Mouse (Mus musculus) large intestine, adult 2 months (tissue): ENCODE data around the gene Xlr3b. TPM values are rescaled to one million over a fixed set of nuclear protein-coding genes. Genes with fewer than 3 reads are reported as not detected.
"Not testable (repeated sequence)": the region's sequence is repeated elsewhere in the genome, so short reads cannot be mapped to it uniquely, and the experiment has no call there.

ENCODE experiments used
- DNase-seq: peaks from one replicate; pipeline ENCODE4 v3.0.0-alpha.2; 2012; ENCODE audit warnings: low read depth, low spot score
- WGBS: fragments of 180-500 bp; shearing (Covaris S2); methylation state at CpG from one replicate; pipeline ENCODE4 v1.1.7; 2018; 5-methylcytosine and 5-hydroxymethylcytosine counted together
- polyA plus RNA-seq: library from polyadenylated mRNA; depleted of rRNA; stranded (reverse); fragments of >200 nt; gene quantifications from 2 replicates; pipeline ENCODE4 v1.2.3, GENCODE M21; 2012; rRNA removed

Xlr3b gene
- polyA plus RNA-seq: 0.22 TPM in 1 of 2 replicates, not detected in the other

- DNase-seq: not testable (repeated sequence)
- 83% methylated on average over 12 of the region's 12 CpGs for WGBS
These were observed at the start of gene Xlr3b for GRCm38 (mm10) chrX:73191934-73192333. Gene Xlr3b (plus strand): TSS chrX:73192207.

- not testable (repeated sequence) for DNase-seq
These were observed 48.8 kb upstream of the Xlr3b start for GRCm38 (mm10) chrX:73143218-73143618.

GRCm38 (mm10) chrX:73148496-73148895 lies 43.5 kb upstream of the Xlr3b start, which contains the start of gene Xlr5b:
Gene Xlr5b (plus strand): TSS chrX:73148796.
- not testable (repeated sequence) for DNase-seq
- no CpG with 5 or more reads among the region's 20 CpGs for WGBS

More at GRCm38 (mm10) chrX:73143218-73143618, 48.8 kb upstream of the Xlr3b start:
- WGBS: no CpG with 5 or more reads among the region's 7 CpGs

- not testable (repeated sequence) for DNase-seq
- WGBS: no CpG with 5 or more reads among the region's 7 CpGs
These were observed 42.7 kb upstream of the Xlr3b start, which contains the start of gene DXBay18 for GRCm38 (mm10) chrX:73149350-73149749. Gene DXBay18 (minus strand): TSS chrX:73149450.

- DNase-seq: not testable (repeated sequence)
- 51% methylated on average over 6 of the region's 15 CpGs for WGBS
These were observed 15.1 kb upstream of the Xlr3b start, which contains the start of gene Spin2d for GRCm38 (mm10) chrX:73176889-73177288. Gene Spin2d (minus strand): TSS chrX:73176989.

- DNase-seq: not testable (repeated sequence)
- WGBS: 82% methylated on average over 19 of the region's 19 CpGs
These were observed 22.0 kb downstream of the Xlr3b start, which contains the start of gene Xlr4b for GRCm38 (mm10) chrX:73213819-73214564. Gene Xlr4b (plus strand): TSS chrX:73214333.

- WGBS: 67% methylated on average over 1 of the region's 1 CpGs
- DNase-seq: no peak
These were observed 33.4 kb downstream of the Xlr3b start for GRCm38 (mm10) chrX:73225365-73225764.

- no peak for DNase-seq
- WGBS: 17% methylated on average over 39 of the region's 39 CpGs
These were observed 36.1 kb downstream of the Xlr3b start, which contains the start of gene F8a for GRCm38 (mm10) chrX:73227914-73228605. Gene F8a (plus strand): TSS chrX:73228291.

GRCm38 (mm10) chrX:73228606-73229214 lies 36.7 kb downstream of the Xlr3b start:
- no peak for DNase-seq

GRCm38 (mm10) chrX:73229288-73229687 lies 37.3 kb downstream of the Xlr3b start:
- WGBS: 15% methylated on average over 3 of the region's 3 CpGs

More at GRCm38 (mm10) chrX:73228606-73229214, 36.7 kb downstream of the Xlr3b start:
- WGBS: 23% methylated on average over 50 of the region's 51 CpGs

GRCm38 (mm10) chrX:73242821-73243325 lies 50.9 kb downstream of the Xlr3b start, which contains the start of gene Xlr4c:
Gene Xlr4c (minus strand): TSS chrX:73243130.
- not testable (repeated sequence) for DNase-seq
- WGBS: 79% methylated on average over 14 of the region's 14 CpGs

More at GRCm38 (mm10) chrX:73229288-73229687, 37.3 kb downstream of the Xlr3b start:
- no peak for DNase-seq

Other genes with a start within 250 kb of the Xlr3b start
- gene Zfp185, start 204.9 kb upstream of the Xlr3b start, polyA plus RNA-seq: 0.32 and 0.36 TPM in 2 replicates
- not detected in 2 replicates for gene Pnma5, start 155.1 kb upstream of the Xlr3b start, polyA plus RNA-seq
- gene Pnma3, start 127.4 kb upstream of the Xlr3b start, polyA plus RNA-seq: 0.04 and 0.10 TPM in 2 replicates
- 0.32 TPM in 2 replicates for gene Xlr4a, start 109.7 kb upstream of the Xlr3b start, polyA plus RNA-seq
- 0.55 and 0.92 TPM in 2 replicates for gene Xlr3a, start 95.1 kb upstream of the Xlr3b start, polyA plus RNA-seq
- gene Gm14685, start 75.2 kb upstream of the Xlr3b start, polyA plus RNA-seq: 0.05 and 0.10 TPM in 2 replicates
- gene Xlr5b, start 43.4 kb upstream of the Xlr3b start, polyA plus RNA-seq: 0.07 TPM in 1 of 2 replicates, not detected in the other
- gene DXBay18, start 42.8 kb upstream of the Xlr3b start, polyA plus RNA-seq: not detected in 2 replicates
- gene Spin2d, start 15.2 kb upstream of the Xlr3b start, polyA plus RNA-seq: not detected in 2 replicates
- 0.47 and 0.99 TPM in 2 replicates for gene Xlr4b, start 22.1 kb downstream of the Xlr3b start, polyA plus RNA-seq
- gene F8a, start 36.1 kb downstream of the Xlr3b start, polyA plus RNA-seq: 7.2 and 7.7 TPM in 2 replicates
- gene Xlr4c, start 50.9 kb downstream of the Xlr3b start, polyA plus RNA-seq: 0.41 and 0.74 TPM in 2 replicates
- not detected in 2 replicates for gene Xlr3c, start 73.2 kb downstream of the Xlr3b start, polyA plus RNA-seq
- not detected in 2 replicates for gene Xlr5a, start 100.8 kb downstream of the Xlr3b start, polyA plus RNA-seq
- gene Xlr5c, start 100.8 kb downstream of the Xlr3b start, polyA plus RNA-seq: not detected in 2 replicates
- not detected in 2 replicates for gene Gm45015, start 144.6 kb downstream of the Xlr3b start, polyA plus RNA-seq
- 3.0 and 4.7 TPM in 2 replicates for gene Zfp275, start 150.4 kb downstream of the Xlr3b start, polyA plus RNA-seq
- gene Gm18336, start 206.5 kb downstream of the Xlr3b start, polyA plus RNA-seq: 0.07 TPM in 1 of 2 replicates, not detected in the other
- 0.27 and 1.3 TPM in 2 replicates for gene Zfp92, start 218.9 kb downstream of the Xlr3b start, polyA plus RNA-seq
- 2.5 and 7.0 TPM in 2 replicates for gene Trex2, start 243.1 kb downstream of the Xlr3b start, polyA plus RNA-seq